Mouse (Mus musculus) midbrain, embryonic 16.5 days (tissue): ENCODE results near the gene Rad51b. TPM values are rescaled to one million over a fixed set of nuclear protein-coding genes. Genes with fewer than 3 reads are reported as not detected.

ENCODE experiments used
- ATAC-seq: fragments of 200-750 bp; cut with Nextera tagmentation; 2 replicates; pipeline ENCODE4 v1.8.0; 2017; ENCODE audit warnings: moderate TSS enrichment
- H3K27ac ChIP-seq: fragments of 300-500 bp; sonication (generic); 2 replicates; pipeline ENCODE4 v1.5.1; 2014; ENCODE audit warnings: mild to moderate bottlenecking, low read length, mixed read lengths
- H3K27me3 ChIP-seq: fragments of 300-500 bp; sonication (generic); 2 replicates; pipeline ENCODE4 v1.6.1; 2014; ENCODE audit warnings: low read depth, low read length, mixed read lengths; ENCODE audit not compliant: control insufficient read depth, insufficient read depth
- H3K36me3 ChIP-seq: fragments of 300-500 bp; sonication (generic); 2 replicates; pipeline ENCODE4 v1.6.1; 2014; ENCODE audit warnings: mild to moderate bottlenecking, low read length, moderate library complexity, mixed read lengths; ENCODE audit not compliant: control insufficient read depth, insufficient read depth
- H3K4me1 ChIP-seq: fragments of 300-500 bp; sonication (generic); 2 replicates; pipeline ENCODE4 v1.6.1; 2014; ENCODE audit warnings: mild to moderate bottlenecking, low read length, mixed read lengths; ENCODE audit not compliant: control insufficient read depth, insufficient read depth
- H3K4me2 ChIP-seq: fragments of 300-500 bp; sonication (generic); 2 replicates; pipeline ENCODE4 v1.6.1; 2014; ENCODE audit warnings: mild to moderate bottlenecking, low read length, mixed read lengths
- H3K4me3 ChIP-seq: fragments of 300-500 bp; sonication (generic); 2 replicates; pipeline ENCODE4 v1.5.1; 2014; ENCODE audit warnings: low read depth, mild to moderate bottlenecking, low read length, moderate library complexity, mixed read lengths
- H3K9ac ChIP-seq: fragments of 300-500 bp; sonication (generic); 2 replicates; pipeline ENCODE4 v1.6.1; 2014; ENCODE audit warnings: low read depth, low read length, mixed read lengths
- H3K9me3 ChIP-seq: fragments of 300-500 bp; sonication (generic); replicated peaks from 2 replicates; pipeline ENCODE4 v1.6.1; 2014; ENCODE audit warnings: mild to moderate bottlenecking, low read length, mixed read lengths; ENCODE audit not compliant: control insufficient read depth, poor library complexity, severe bottlenecking
- WGBS: fragments of 180-500 bp; shearing (Covaris S2); extraction: QIAGEN DNeasy Blood & Tissue Kit; methylation state at CpG from one replicate; pipeline ENCODE4 v1.1.7; 2014; 5-methylcytosine and 5-hydroxymethylcytosine counted together
- polyA plus RNA-seq: library from polyadenylated mRNA; unstranded; fragments of >200 nt; fragmentation: Nextera tagmentation; extraction: Ambion mirVana; gene quantifications from 2 replicates; pipeline ENCODE4 v1.2.1, GENCODE M21; 2015

Gene Rad51b
- polyA plus RNA-seq, 1 experiment from 2014 or later, result 1.5 TPM

GRCm38 (mm10) chr12:79358613-79359218, 61.6 kb downstream of the Rad51b start:
- peak; percentile 82; the same call in 1 of the 2 replicates for ATAC-seq
- WGBS, result 16% methylated on average over 10 of the region's 10 CpGs
- Histone ChIP-seq H3K4me3 (no peak overlapping the region), H3K4me2 (no peak overlapping the region), H3K9ac (no peak overlapping the region), H3K9me3 (no peaks in the 10 kb centered on the region), H3K27ac (no peak overlapping the region), H3K27me3 (no peaks in the 10 kb centered on the region), H3K36me3 (no peaks in the 10 kb centered on the region), H3K4me1 (no peaks in the 10 kb centered on the region)

- Histone ChIP-seq H3K4me3 (no peak overlapping the region), H3K4me2 (no peak overlapping the region), H3K4me1 (no peaks in the 10 kb centered on the region), H3K27ac (no peak overlapping the region), H3K27me3 (no peaks in the 10 kb centered on the region), H3K9ac (no peak overlapping the region), H3K36me3 (no peaks in the 10 kb centered on the region), H3K9me3 (no peaks in the 10 kb centered on the region)
- 96% methylated on average over 2 of the region's 2 CpGs for WGBS
- no peak for ATAC-seq
Measured at GRCm38 (mm10) chr12:79359404-79359803, 62.3 kb downstream of the Rad51b start.

- H3K9ac ChIP-seq, result no peak overlapping the region
- no peaks in the 10 kb centered on the region for H3K9me3 ChIP-seq
- no peak overlapping the region for H3K4me2 ChIP-seq
- no peak overlapping the region for H3K27ac ChIP-seq
- 67% methylated on average over 1 of the region's 1 CpGs for WGBS
- no peaks in the 10 kb centered on the region for H3K36me3 ChIP-seq
- H3K4me3 ChIP-seq, result no peak overlapping the region
- ATAC-seq, result no peak
- no peaks in the 10 kb centered on the region for H3K4me1 ChIP-seq
- no peaks in the 10 kb centered on the region for H3K27me3 ChIP-seq
Measured at GRCm38 (mm10) chr12:79362219-79362618, 65.1 kb downstream of the Rad51b start.

- Histone ChIP-seq H3K27me3 (no peaks in the 10 kb centered on the region), H3K27ac (no peak overlapping the region), H3K4me2 (no peak overlapping the region), H3K4me1 (no peaks in the 10 kb centered on the region), H3K4me3 (no peak overlapping the region), H3K36me3 (no peaks in the 10 kb centered on the region), H3K9ac (no peak overlapping the region), H3K9me3 (no peaks in the 10 kb centered on the region)
- 91% methylated on average over 2 of the region's 2 CpGs for WGBS
- no peak for ATAC-seq
Measured at GRCm38 (mm10) chr12:79364284-79364683, 67.2 kb downstream of the Rad51b start.

GRCm38 (mm10) chr12:79368818-79369217, 71.7 kb downstream of the Rad51b start:
- no peak overlapping the region for H3K4me3 ChIP-seq
- WGBS, result 94% methylated on average over 3 of the region's 3 CpGs

GRCm38 (mm10) chr12:79369512-79370165, 72.6 kb downstream of the Rad51b start:
- no peaks in the 10 kb centered on the region for H3K9me3 ChIP-seq
- no peaks in the 10 kb centered on the region for H3K4me1 ChIP-seq
- H3K9ac ChIP-seq, result no peak overlapping the region
- no peak overlapping the region for H3K4me3 ChIP-seq
- no peak overlapping the region for H3K4me2 ChIP-seq
- no peak overlapping the region for H3K27ac ChIP-seq
- WGBS, result 89% methylated on average over 7 of the region's 7 CpGs
- no peak for ATAC-seq
- H3K36me3 ChIP-seq, result no peaks in the 10 kb centered on the region
- no peaks in the 10 kb centered on the region for H3K27me3 ChIP-seq

More at GRCm38 (mm10) chr12:79368818-79369217, 71.7 kb downstream of the Rad51b start:
- Histone ChIP-seq H3K36me3 (no peaks in the 10 kb centered on the region), H3K4me2 (no peak overlapping the region), H3K9me3 (no peaks in the 10 kb centered on the region), H3K27ac (no peak overlapping the region), H3K4me1 (no peaks in the 10 kb centered on the region), H3K27me3 (no peaks in the 10 kb centered on the region), H3K9ac (no peak overlapping the region)
- no peak for ATAC-seq

DNA sequence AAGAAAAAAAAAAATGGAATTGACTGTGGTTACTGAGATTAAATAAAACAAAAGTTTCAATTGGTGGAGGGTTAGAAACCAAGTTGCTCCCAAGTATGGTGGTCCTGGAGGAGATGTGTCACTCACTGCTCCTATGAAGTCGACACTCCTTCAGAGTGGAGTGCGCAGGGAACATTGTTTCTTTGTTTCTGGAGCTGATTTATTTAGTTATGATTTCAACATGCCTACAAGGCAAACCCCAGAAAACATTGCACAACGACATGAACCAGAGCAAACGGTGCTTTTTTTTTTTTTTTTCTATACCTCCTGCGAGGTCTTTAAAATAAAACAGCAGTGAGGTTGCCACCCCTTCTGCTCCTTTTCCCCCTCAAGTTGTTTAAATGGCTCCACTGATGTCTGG, 75.6 kb downstream of the Rad51b start:
- Histone ChIP-seq H3K9ac (no peak overlapping the region), H3K4me3 (no peak overlapping the region), H3K4me1 (no peaks in the 10 kb centered on the region), H3K27me3 (no peaks in the 10 kb centered on the region), H3K4me2 (no peak overlapping the region), H3K9me3 (no peaks in the 10 kb centered on the region), H3K27ac (no peak overlapping the region), H3K36me3 (no peaks in the 10 kb centered on the region)
- ATAC-seq, result no peak
- 86% methylated on average over 5 of the region's 5 CpGs for WGBS

DNA sequence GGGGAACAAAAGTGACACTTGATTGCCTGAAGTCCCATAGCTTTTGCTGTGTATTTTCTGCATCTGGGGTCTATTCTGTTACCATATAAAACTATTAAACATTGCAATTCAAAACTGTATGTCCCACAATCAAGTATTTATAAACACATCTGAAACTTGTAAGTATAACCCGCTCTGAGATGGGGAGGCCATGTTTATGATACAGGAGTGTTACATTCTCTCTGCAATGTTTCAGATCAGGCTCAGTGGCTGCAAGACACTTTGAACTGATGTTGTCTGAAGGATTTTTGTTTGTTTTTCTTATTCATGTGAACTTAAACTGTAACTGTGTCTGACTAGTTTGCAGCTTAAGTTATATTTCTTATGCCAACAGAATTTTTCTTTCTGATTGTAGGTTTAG, 80.3 kb downstream of the Rad51b start:
- WGBS, result 96% methylated on average over 1 of the region's 1 CpGs
- Histone ChIP-seq H3K27me3 (no peaks in the 10 kb centered on the region), H3K4me1 (no peaks in the 10 kb centered on the region), H3K9ac (no peak overlapping the region), H3K27ac (no peak overlapping the region), H3K9me3 (no peaks in the 10 kb centered on the region), H3K36me3 (no peaks in the 10 kb centered on the region), H3K4me3 (no peak overlapping the region), H3K4me2 (no peak overlapping the region)
- no peak for ATAC-seq

- WGBS, result 63% methylated on average over 4 of the region's 4 CpGs
- H3K4me3 ChIP-seq, result no peak overlapping the region
- ATAC-seq, result no peak
Measured at GRCm38 (mm10) chr12:79377861-79378260, 80.8 kb downstream of the Rad51b start.

More at GRCm38 (mm10) chr12:79377861-79378260, 80.8 kb downstream of the Rad51b start:
- Histone ChIP-seq H3K27ac (no peak overlapping the region), H3K36me3 (no peaks in the 10 kb centered on the region), H3K9me3 (no peaks in the 10 kb centered on the region), H3K9ac (no peak overlapping the region), H3K4me2 (no peak overlapping the region), H3K27me3 (no peaks in the 10 kb centered on the region), H3K4me1 (no peaks in the 10 kb centered on the region)
